Mouse (Mus musculus) liver, embryonic 12.5 days (tissue): ENCODE results near the gene Cyp2d40. TPM values are rescaled to one million over a fixed set of nuclear protein-coding genes. Genes with fewer than 3 reads are reported as not detected.
"Not testable (repeated sequence)": the region's sequence is repeated elsewhere in the genome, so short reads cannot be mapped to it uniquely, and the experiment has no call there.

ENCODE experiments used
- ATAC-seq: fragments of 200-750 bp; cut with Nextera tagmentation; 2 replicates; pipeline ENCODE4 v1.8.0; 2017; ENCODE audit warnings: moderate number of reproducible peaks, mild to moderate bottlenecking, moderate library complexity
- H3K27ac ChIP-seq: fragments of 300-500 bp; sonication (generic); 2 replicates; pipeline ENCODE4 v1.5.1; 2016; ENCODE audit warnings: mild to moderate bottlenecking
- H3K27me3 ChIP-seq: fragments of 300-500 bp; sonication (generic); replicated peaks from 2 replicates; pipeline ENCODE4 v1.6.1; 2016; ENCODE audit warnings: mild to moderate bottlenecking, moderate library complexity
- H3K36me3 ChIP-seq: fragments of 300-500 bp; sonication (generic); 2 replicates; pipeline ENCODE4 v1.6.1; 2016; ENCODE audit warnings: mild to moderate bottlenecking, moderate library complexity
- H3K4me1 ChIP-seq: fragments of 300-500 bp; sonication (generic); 2 replicates; pipeline ENCODE4 v1.6.1; 2016
- H3K4me2 ChIP-seq: fragments of 300-500 bp; sonication (generic); 2 replicates; pipeline ENCODE4 v1.6.1; 2016; ENCODE audit warnings: mild to moderate bottlenecking, moderate library complexity
- H3K4me3 ChIP-seq: fragments of 300-500 bp; sonication (generic); 2 replicates; pipeline ENCODE4 v1.5.1; 2016; ENCODE audit warnings: mild to moderate bottlenecking, moderate library complexity
- H3K9ac ChIP-seq: fragments of 300-500 bp; sonication (generic); 2 replicates; pipeline ENCODE4 v1.6.1; 2016; ENCODE audit warnings: mild to moderate bottlenecking, moderate library complexity
- H3K9me3 ChIP-seq: fragments of 300-500 bp; sonication (generic); replicated peaks from 2 replicates; pipeline ENCODE4 v1.6.1; 2016; ENCODE audit warnings: mild to moderate bottlenecking, moderate library complexity
- WGBS: fragments of 180-500 bp; shearing (Covaris S2); methylation state at CpG from one replicate; pipeline ENCODE4 v1.1.7; 2016; ENCODE audit not compliant: insufficient replicate concordance; 5-methylcytosine and 5-hydroxymethylcytosine counted together
- microRNA-seq: library from miRNA; unstranded; fragments of <30 nt; microRNA quantifications from one replicate; pipeline ENCODE4, GENCODE M21; 2017
- polyA plus RNA-seq: library from polyadenylated mRNA; unstranded; fragments of >200 nt; fragmentation: Nextera tagmentation; extraction: Ambion mirVana; gene quantifications from 2 replicates; pipeline ENCODE4 v1.2.1, GENCODE M21; 2016

Gene Cyp2d40
- polyA plus RNA-seq, 1 experiment from 2014 or later, result not detected

- WGBS, result 71% methylated on average over 1 of the region's 1 CpGs
- Histone ChIP-seq H3K4me3 (no peak overlapping the region), H3K4me2 (no peak overlapping the region), H3K27me3 (no peaks in the 10 kb centered on the region), H3K9ac (no peak overlapping the region), H3K27ac (no peak overlapping the region), H3K9me3 (no peaks in the 10 kb centered on the region), H3K36me3 (no peaks in the 10 kb centered on the region), H3K4me1 (no peaks in the 10 kb centered on the region)
- no peak for ATAC-seq
Observed at GRCm38 (mm10) chr15:82783800-82784199, 19.8 kb upstream of the Cyp2d40 start.

- H3K4me1 ChIP-seq, H3K9me3 ChIP-seq, H3K4me3 ChIP-seq, H3K27me3 ChIP-seq, H3K9ac ChIP-seq, H3K36me3 ChIP-seq, H3K27ac ChIP-seq, ATAC-seq, H3K4me2 ChIP-seq: not testable (repeated sequence)
- WGBS, result 60% methylated on average over 5 of the region's 5 CpGs
Observed at GRCm38 (mm10) chr15:82777856-82778255, 13.9 kb upstream of the Cyp2d40 start.

GRCm38 (mm10) chr15:82765943-82766342 lies 2.0 kb upstream of the Cyp2d40 start:
- 61% methylated on average over 2 of the region's 2 CpGs for WGBS
- no peaks in the 10 kb centered on the region for H3K9me3 ChIP-seq

GRCm38 (mm10) chr15:82764881-82765280 lies 898 bp upstream of the Cyp2d40 start:
- H3K4me3 ChIP-seq, result no peak overlapping the region
- H3K36me3 ChIP-seq, result no peaks in the 10 kb centered on the region
- ATAC-seq, result no peak
- H3K9ac ChIP-seq, result no peak overlapping the region
- no peak overlapping the region for H3K4me2 ChIP-seq
- H3K27me3 ChIP-seq, result no peaks in the 10 kb centered on the region
- no peaks in the 10 kb centered on the region for H3K9me3 ChIP-seq
- no peak overlapping the region for H3K27ac ChIP-seq
- no peaks in the 10 kb centered on the region for H3K4me1 ChIP-seq
- 54% methylated on average over 6 of the region's 6 CpGs for WGBS

More at GRCm38 (mm10) chr15:82765943-82766342, 2.0 kb upstream of the Cyp2d40 start:
- Histone ChIP-seq H3K4me1 (no peaks in the 10 kb centered on the region), H3K9ac (no peak overlapping the region), H3K36me3 (no peaks in the 10 kb centered on the region), H3K4me3 (no peak overlapping the region), H3K4me2 (no peak overlapping the region), H3K27me3 (no peaks in the 10 kb centered on the region), H3K27ac (no peak overlapping the region)
- ATAC-seq, result no peak

- no peak overlapping the region for H3K9ac ChIP-seq
- H3K4me1 ChIP-seq, result no peaks in the 10 kb centered on the region
- no peak overlapping the region for H3K4me2 ChIP-seq
- no peak for ATAC-seq
- no peaks in the 10 kb centered on the region for H3K36me3 ChIP-seq
- no peak overlapping the region for H3K4me3 ChIP-seq
- H3K9me3 ChIP-seq, result peaks cover 12% of the 10 kb centered on the region; the same call in 1 of the 2 replicates
- no peaks in the 10 kb centered on the region for H3K27me3 ChIP-seq
- H3K27ac ChIP-seq, result no peak overlapping the region
- 37% methylated on average over 1 of the region's 1 CpGs for WGBS
Observed at GRCm38 (mm10) chr15:82748141-82748540, 15.8 kb downstream of the Cyp2d40 start.

- Histone ChIP-seq H3K9me3 (peaks cover 12% of the 10 kb centered on the region; the same call in 1 of the 2 replicates), H3K4me1 (no peaks in the 10 kb centered on the region), H3K27me3 (no peaks in the 10 kb centered on the region), H3K4me3 (no peak overlapping the region), H3K36me3 (no peaks in the 10 kb centered on the region), H3K4me2 (no peak overlapping the region), H3K9ac (no peak overlapping the region), H3K27ac (no peak overlapping the region)
- WGBS, result 14% methylated on average over 1 of the region's 1 CpGs
- ATAC-seq, result no peak
Observed at GRCm38 (mm10) chr15:82747516-82747915, 16.5 kb downstream of the Cyp2d40 start.

- H3K4me1 ChIP-seq, H3K4me3 ChIP-seq, H3K27ac ChIP-seq, ATAC-seq, H3K27me3 ChIP-seq, H3K4me2 ChIP-seq, H3K36me3 ChIP-seq, H3K9ac ChIP-seq, H3K9me3 ChIP-seq: not testable (repeated sequence)
- WGBS, result 71% methylated on average over 4 of the region's 4 CpGs
Observed at GRCm38 (mm10) chr15:82733331-82733925, 30.6 kb downstream of the Cyp2d40 start.

Small RNA genes within 50 kb of the gene (microRNA-seq; reads per million reads assigned to microRNA genes)
- gene Gm27618, result not detected

Other genes with a start within 250 kb of the Cyp2d40 start
- gene Cyp2d12, start 209.1 kb downstream of the Cyp2d40 start, polyA plus RNA-seq, result not detected in 2 replicates
- not detected in 2 replicates for gene Cyp2d34, start 143.2 kb downstream of the Cyp2d40 start, polyA plus RNA-seq
- 2.7 and 3.9 TPM in 2 replicates for gene Cyp2d26, start 30.1 kb upstream of the Cyp2d40 start, polyA plus RNA-seq
- 3.9 and 4.0 TPM in 2 replicates for gene Tcf20, start 223.7 kb upstream of the Cyp2d40 start, polyA plus RNA-seq